Mouse (Mus musculus) neural tube, embryonic 13.5 days (tissue): ENCODE measurements around the gene Vrk3. TPM values are rescaled to one million over a fixed set of nuclear protein-coding genes. Genes with fewer than 3 reads are reported as not detected.
A peak's percentile ranks its signal among the peaks of the same experiment; 100 is the strongest.

Experiments used
- ATAC-seq: fragments of 200-750 bp; cut with Nextera tagmentation; 2 replicates; pipeline ENCODE4 v1.8.0; 2017; ENCODE audit warnings: low read depth, mild to moderate bottlenecking, moderate TSS enrichment, moderate library complexity
- H3K27ac ChIP-seq: fragments of 300-500 bp; sonication (generic); replicated peaks from 2 replicates; pipeline ENCODE4 v1.5.1; 2015; ENCODE audit warnings: moderate library complexity, mild to moderate bottlenecking, inconsistent platforms
- H3K27me3 ChIP-seq: fragments of 300-500 bp; sonication (generic); 2 replicates; pipeline ENCODE4 v1.6.1; 2015; ENCODE audit warnings: mild to moderate bottlenecking, inconsistent platforms
- H3K36me3 ChIP-seq: fragments of 300-500 bp; sonication (generic); 2 replicates; pipeline ENCODE4 v1.6.1; 2015; ENCODE audit warnings: mild to moderate bottlenecking, inconsistent platforms
- H3K4me1 ChIP-seq: fragments of 300-500 bp; sonication (generic); replicated peaks from 2 replicates; pipeline ENCODE4 v1.6.1; 2015; ENCODE audit warnings: inconsistent platforms
- H3K4me2 ChIP-seq: fragments of 300-500 bp; sonication (generic); 2 replicates; pipeline ENCODE4 v1.6.1; 2015; ENCODE audit warnings: inconsistent platforms, mild to moderate bottlenecking, moderate library complexity
- H3K4me3 ChIP-seq: fragments of 300-500 bp; sonication (generic); 2 replicates; pipeline ENCODE4 v1.5.1; 2015; ENCODE audit warnings: mild to moderate bottlenecking, inconsistent platforms
- H3K9ac ChIP-seq: fragments of 300-500 bp; sonication (generic); 2 replicates; pipeline ENCODE4 v1.6.1; 2015; ENCODE audit warnings: moderate library complexity, mild to moderate bottlenecking, inconsistent platforms
- H3K9me3 ChIP-seq: fragments of 300-500 bp; sonication (generic); 2 replicates; pipeline ENCODE4 v1.6.1; 2016; ENCODE audit warnings: inconsistent platforms
- whole genome bisulfite sequencing: fragments of 180-500 bp; shearing (Covaris S2); methylation state at CpG from one replicate; pipeline ENCODE4 v1.1.7; 2015; 5-methylcytosine and 5-hydroxymethylcytosine counted together
- polyA plus RNA-seq: library from polyadenylated mRNA; unstranded; fragments of >200 nt; fragmentation: Nextera tagmentation; extraction: Ambion mirVana; gene quantifications from 2 replicates; pipeline ENCODE4 v1.2.1, GENCODE M21; 2015

The Vrk3 gene
- polyA plus RNA-seq, 1 experiment from 2014 or later = 25.1 TPM

DNA sequence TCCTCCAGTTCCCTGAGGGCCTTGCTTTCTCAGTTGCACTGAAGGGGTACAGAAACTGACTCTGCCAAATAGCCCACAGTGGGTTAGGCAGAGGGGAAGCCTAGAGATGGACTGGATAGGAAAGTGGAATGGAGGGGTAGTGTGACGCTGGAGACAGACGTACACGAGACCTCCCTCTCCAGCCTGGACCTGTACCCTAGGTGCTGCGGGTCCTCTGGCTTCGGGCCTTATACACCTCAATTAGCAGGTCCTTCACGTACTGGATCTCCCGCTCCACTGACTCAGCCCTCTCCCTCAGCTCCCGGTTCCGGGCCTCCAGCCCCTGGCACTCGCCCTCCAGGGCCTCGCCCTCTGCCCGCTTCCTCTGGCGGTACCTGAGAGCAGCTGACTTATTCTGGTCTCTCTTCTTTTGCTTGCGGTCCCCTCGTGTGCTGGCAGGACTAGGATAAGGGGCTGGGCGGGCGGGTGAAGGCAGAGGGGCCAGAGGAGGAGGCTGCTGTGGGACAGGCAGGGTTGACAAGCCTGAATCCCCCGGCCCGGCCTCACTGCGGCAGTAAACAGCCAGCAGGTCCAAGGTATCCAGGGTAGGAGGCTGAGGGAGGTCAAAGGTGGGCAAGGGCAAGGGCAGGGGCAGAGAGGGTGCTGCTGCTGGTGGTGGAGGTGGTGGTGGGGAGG is 64.6 kb downstream of the Vrk3 start:
- H3K27ac ChIP-seq = no peak overlapping the region
- H3K4me1 ChIP-seq = peaks cover 22% of the 10 kb centered on the region
- H3K4me2 ChIP-seq = no peak overlapping the region
- H3K9me3 ChIP-seq = no peaks in the 10 kb centered on the region
- no peaks in the 10 kb centered on the region for H3K27me3 ChIP-seq
- 92% methylated on average over 20 of the region's 20 CpGs for WGBS
- H3K4me3 ChIP-seq = no peak overlapping the region
- H3K9ac ChIP-seq = no peak overlapping the region
- H3K36me3 ChIP-seq = peaks cover 4% of the 10 kb centered on the region; the same call in 1 of the 2 replicates
- no peak for ATAC-seq

DNA sequence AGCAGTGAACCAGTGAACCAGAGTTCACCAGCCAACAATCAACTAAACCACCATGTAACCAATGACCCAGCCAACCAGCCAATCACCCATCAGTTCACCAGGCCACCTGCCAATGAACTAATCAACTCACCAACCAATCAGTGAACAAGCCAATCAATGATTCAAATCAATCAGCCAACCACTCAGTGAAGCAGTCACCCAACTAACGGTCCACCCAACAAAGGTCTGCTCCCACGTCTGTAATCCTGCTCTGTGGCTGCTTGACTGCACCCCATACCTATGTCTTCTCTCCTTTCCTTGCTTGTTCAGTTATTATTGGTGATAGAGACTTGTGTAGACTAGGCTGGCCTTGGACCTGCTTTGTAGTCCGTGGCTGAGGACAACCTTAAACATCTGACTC is 65.8 kb downstream of the Vrk3 start:
- H3K4me1 ChIP-seq = peaks cover 34% of the 10 kb centered on the region
- H3K4me2 ChIP-seq = no peak overlapping the region
- no peak for ATAC-seq
- H3K27ac ChIP-seq = no peak overlapping the region
- no peak overlapping the region for H3K4me3 ChIP-seq
- H3K9me3 ChIP-seq = no peaks in the 10 kb centered on the region
- 95% methylated on average over 3 of the region's 3 CpGs for WGBS
- peaks cover 4% of the 10 kb centered on the region; the same call in 1 of the 2 replicates for H3K36me3 ChIP-seq
- H3K9ac ChIP-seq = no peak overlapping the region
- H3K27me3 ChIP-seq = no peaks in the 10 kb centered on the region

DNA sequence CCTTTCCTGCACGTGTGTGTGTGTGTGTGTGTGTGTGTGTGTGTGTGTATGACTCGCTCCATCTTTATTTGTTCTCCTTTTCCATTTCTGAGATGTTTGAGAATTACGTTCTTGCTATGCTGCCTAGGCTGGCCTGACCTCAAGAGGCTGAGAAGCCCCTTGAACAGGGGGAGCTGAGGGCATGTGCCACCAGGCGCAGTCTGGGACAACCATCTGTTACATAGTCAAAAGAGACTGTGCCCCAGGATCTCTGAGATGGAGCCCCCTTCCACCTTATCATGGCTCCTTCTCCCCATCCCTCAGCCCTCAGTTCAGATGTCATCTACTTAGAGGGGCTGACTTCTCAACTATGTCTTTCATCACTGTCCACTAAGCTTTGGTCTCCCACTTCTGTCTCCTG is 66.2 kb downstream of the Vrk3 start:
- H3K4me2 ChIP-seq = no peak overlapping the region
- no peak for ATAC-seq
- no peak overlapping the region for H3K9ac ChIP-seq
- H3K9me3 ChIP-seq = no peaks in the 10 kb centered on the region
- peaks cover 38% of the 10 kb centered on the region for H3K4me1 ChIP-seq
- no peaks in the 10 kb centered on the region for H3K27me3 ChIP-seq
- H3K4me3 ChIP-seq = no peak overlapping the region
- peaks cover 4% of the 10 kb centered on the region; the same call in 1 of the 2 replicates for H3K36me3 ChIP-seq
- WGBS = 95% methylated on average over 4 of the region's 4 CpGs
- H3K27ac ChIP-seq = no peak overlapping the region

DNA sequence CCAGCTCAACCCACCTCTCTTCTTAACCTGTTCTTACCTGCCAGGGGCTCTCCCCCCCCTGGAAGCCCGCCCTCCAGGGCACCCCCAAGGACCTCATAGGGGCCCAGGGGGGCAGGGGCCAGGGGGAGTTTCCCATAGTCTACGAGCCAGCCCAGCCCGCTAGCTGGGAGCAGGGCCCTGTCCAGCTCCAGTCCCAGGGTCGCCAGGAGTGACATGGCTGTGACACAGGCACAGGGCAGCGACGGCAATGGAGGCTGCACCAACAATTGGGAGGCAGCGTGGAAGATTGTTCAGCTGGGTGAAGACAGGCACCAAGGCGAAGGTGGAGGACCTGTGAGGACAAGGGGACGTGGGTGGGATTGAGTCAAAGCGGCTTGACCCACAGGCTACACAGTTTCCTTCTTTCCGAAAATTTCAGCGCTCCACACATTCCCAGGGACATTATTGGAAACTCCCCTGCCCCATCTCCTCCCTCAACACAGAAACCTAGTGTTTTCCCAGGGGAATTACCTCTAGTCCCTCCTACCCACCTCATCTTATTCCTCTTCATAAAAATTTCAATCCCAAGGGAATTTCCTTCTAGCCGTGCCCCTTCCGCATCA is 66.8 kb downstream of the Vrk3 start:
- H3K4me1 ChIP-seq = peaks cover 44% of the 10 kb centered on the region
- ATAC-seq = peak; percentile 20
- H3K36me3 ChIP-seq = peaks cover 4% of the 10 kb centered on the region; the same call in 1 of the 2 replicates
- no peaks in the 10 kb centered on the region for H3K9me3 ChIP-seq
- H3K4me3 ChIP-seq = peak overlapping the region; percentile 84
- peak overlapping the region; percentile 94 for H3K27ac ChIP-seq
- H3K27me3 ChIP-seq = no peaks in the 10 kb centered on the region
- WGBS = 26% methylated on average over 14 of the region's 14 CpGs
- H3K4me2 ChIP-seq = peak overlapping the region; percentile 69
- H3K9ac ChIP-seq = peak overlapping the region; percentile 57

GRCm38 (mm10) chr7:44815721-44816469 is 67.7 kb downstream of the Vrk3 start, which contains the start of the genes Nup62 and Il4i1:
Gene Nup62 (plus strand): TSS chr7:44816088.
Gene Il4i1 (plus strand): TSS chr7:44816387.
- under 1% methylated on average over 62 of the region's 62 CpGs for WGBS
- peak within 1 kb of the TSS; percentile 94 for H3K27ac ChIP-seq
- no peaks in the 10 kb centered on the region for H3K9me3 ChIP-seq

DNA sequence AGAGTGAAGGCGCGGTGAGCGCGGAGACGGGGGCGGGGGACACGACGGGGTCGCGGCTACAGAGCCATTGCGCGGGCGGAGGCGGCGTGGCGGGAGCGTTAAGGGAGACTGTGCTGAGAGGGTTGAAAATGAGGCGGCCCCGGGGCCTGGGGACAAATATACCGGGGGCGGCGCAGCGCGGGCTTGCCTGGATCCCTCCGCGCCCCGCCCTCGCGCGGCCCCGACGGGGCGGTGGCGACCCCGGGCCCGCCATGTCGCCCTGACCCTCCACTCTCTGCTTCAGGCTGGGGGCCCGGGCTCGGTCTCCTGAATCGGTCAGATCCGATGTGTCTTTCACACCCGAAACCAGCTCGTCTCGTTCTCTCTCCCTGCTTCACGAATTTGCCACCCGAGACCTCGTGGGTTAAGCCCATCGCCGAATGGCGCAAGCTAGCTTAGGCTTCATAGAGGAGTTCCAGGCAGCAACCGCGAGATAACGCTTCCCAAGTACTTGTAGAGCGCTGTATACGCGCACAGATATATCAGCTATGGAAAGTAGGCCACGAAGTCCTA is 68.3 kb downstream of the Vrk3 start, which contains the start of gene Atf5:
Atf5 (minus strand) TSS at position 189 of the 552 bp plus-strand sequence.
- WGBS = under 1% methylated on average over 50 of the region's 57 CpGs
- no peaks in the 10 kb centered on the region for H3K9me3 ChIP-seq
- peaks cover 56% of the 10 kb centered on the region for H3K4me1 ChIP-seq
- peak within 1 kb of the TSS; percentile 69 for H3K4me2 ChIP-seq
- peak within 1 kb of the TSS; percentile 93 for H3K9ac ChIP-seq
- H3K27ac ChIP-seq = peak within 1 kb of the TSS; percentile 94
- H3K36me3 ChIP-seq = peaks cover 4% of the 10 kb centered on the region; the same call in 1 of the 2 replicates
- H3K27me3 ChIP-seq = no peaks in the 10 kb centered on the region
- peak within 1 kb of the TSS; percentile 84 for H3K4me3 ChIP-seq
- peak; percentile 45 for ATAC-seq

More at GRCm38 (mm10) chr7:44815721-44816469, 67.7 kb downstream of the Vrk3 start, which contains the start of the genes Nup62 and Il4i1:
- Histone ChIP-seq H3K27me3 (no peaks in the 10 kb centered on the region), H3K4me2 (peak within 1 kb of the TSS; percentile 69), H3K4me1 (peaks cover 53% of the 10 kb centered on the region), H3K4me3 (peak within 1 kb of the TSS; percentile 84), H3K36me3 (peaks cover 4% of the 10 kb centered on the region; the same call in 1 of the 2 replicates), H3K9ac (peak within 1 kb of the TSS; percentile 93)
- ATAC-seq = peak; percentile 94

GRCm38 (mm10) chr7:44817441-44817840 is 69.2 kb downstream of the Vrk3 start:
- Histone ChIP-seq H3K4me1 (peaks cover 56% of the 10 kb centered on the region), H3K4me3 (peak overlapping the region; percentile 84), H3K36me3 (no peaks in the 10 kb centered on the region), H3K9me3 (no peaks in the 10 kb centered on the region), H3K27me3 (no peaks in the 10 kb centered on the region), H3K27ac (0 out of 2 replicates have a peak overlapping the region, but pooled peaks have one; percentile 94), H3K9ac (peak overlapping the region; percentile 93), H3K4me2 (peak overlapping the region; percentile 69)
- 37% methylated on average over 3 of the region's 3 CpGs for WGBS
- no peak for ATAC-seq

GRCm38 (mm10) chr7:44818164-44818563 is 70.0 kb downstream of the Vrk3 start:
- H3K4me1 ChIP-seq = peaks cover 56% of the 10 kb centered on the region
- no peaks in the 10 kb centered on the region for H3K36me3 ChIP-seq
- H3K9me3 ChIP-seq = no peaks in the 10 kb centered on the region
- 46% methylated on average over 2 of the region's 2 CpGs for WGBS
- no peaks in the 10 kb centered on the region for H3K27me3 ChIP-seq
- H3K4me3 ChIP-seq = peak overlapping the region; percentile 84
- 0 out of 2 replicates have a peak overlapping the region, but pooled peaks have one; percentile 93 for H3K9ac ChIP-seq
- H3K27ac ChIP-seq = no peak overlapping the region
- peak overlapping the region; percentile 69 for H3K4me2 ChIP-seq
- no peak for ATAC-seq

- H3K9me3 ChIP-seq = no peaks in the 10 kb centered on the region
- peak overlapping the region; percentile 20; the same call in 1 of the 2 replicates for H3K4me3 ChIP-seq
- peak overlapping the region; percentile 69 for H3K4me2 ChIP-seq
- ATAC-seq = no peak
- 36% methylated on average over 6 of the region's 6 CpGs for WGBS
- no peaks in the 10 kb centered on the region for H3K27me3 ChIP-seq
- H3K4me1 ChIP-seq = peaks cover 56% of the 10 kb centered on the region
- H3K9ac ChIP-seq = peak overlapping the region; percentile 58
- H3K36me3 ChIP-seq = no peaks in the 10 kb centered on the region
- peak overlapping the region; percentile 46; the same call in 1 of the 2 replicates for H3K27ac ChIP-seq
Observed at GRCm38 (mm10) chr7:44818751-44819235, 70.6 kb downstream of the Vrk3 start.

DNA sequence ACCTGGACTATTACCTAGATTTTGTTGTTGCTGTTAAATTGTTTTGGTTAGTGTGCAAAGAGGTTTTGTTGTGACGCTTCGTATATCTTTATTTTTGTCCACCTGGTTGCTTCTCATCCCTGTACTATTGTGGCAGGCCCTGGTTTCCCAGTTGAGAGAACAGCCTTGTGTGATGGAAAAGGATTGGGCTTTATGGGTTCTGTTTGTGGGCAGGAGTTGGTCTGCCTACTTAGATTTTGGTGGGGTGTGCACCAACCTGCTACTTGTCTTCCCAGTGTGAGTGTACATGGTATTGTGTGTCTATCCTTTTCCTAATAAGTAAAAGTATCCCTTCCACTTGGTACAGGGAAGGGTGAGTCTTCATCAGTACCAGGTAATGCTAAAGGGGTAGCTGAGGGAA is 71.2 kb downstream of the Vrk3 start:
- no peak for ATAC-seq
- WGBS = 92% methylated on average over 2 of the region's 2 CpGs
- H3K4me3 ChIP-seq = peak overlapping the region; percentile 20; the same call in 1 of the 2 replicates

GRCm38 (mm10) chr7:44819863-44820262 is 71.7 kb downstream of the Vrk3 start:
- Histone ChIP-seq H3K36me3 (no peaks in the 10 kb centered on the region), H3K27me3 (no peaks in the 10 kb centered on the region), H3K9ac (peak overlapping the region; percentile 58; the same call in 1 of the 2 replicates), H3K9me3 (no peaks in the 10 kb centered on the region), H3K4me3 (no peak overlapping the region), H3K4me2 (peak overlapping the region; percentile 69; the same call in 1 of the 2 replicates), H3K4me1 (peaks cover 59% of the 10 kb centered on the region), H3K27ac (no peak overlapping the region)
- ATAC-seq = no peak
- 75% methylated on average over 5 of the region's 5 CpGs for WGBS

More for the DNA sequence above, 71.2 kb downstream of the Vrk3 start:
- H3K4me2 ChIP-seq = peak overlapping the region; percentile 69
- H3K9ac ChIP-seq = peak overlapping the region; percentile 58
- H3K9me3 ChIP-seq = no peaks in the 10 kb centered on the region
- no peaks in the 10 kb centered on the region for H3K27me3 ChIP-seq
- peaks cover 58% of the 10 kb centered on the region for H3K4me1 ChIP-seq
- H3K36me3 ChIP-seq = no peaks in the 10 kb centered on the region
- no peak overlapping the region for H3K27ac ChIP-seq
